Mouse (Mus musculus) liver, embryonic 12.5 days (tissue): ENCODE results near the gene Cog1. TPM values are rescaled to one million over a fixed set of nuclear protein-coding genes. Genes with fewer than 3 reads are reported as not detected.

Experiments
- ATAC-seq: fragments of 200-750 bp; cut with Nextera tagmentation; 2 replicates; pipeline ENCODE4 v1.8.0; 2017; ENCODE audit warnings: moderate number of reproducible peaks, mild to moderate bottlenecking, moderate library complexity
- H3K27ac ChIP-seq: fragments of 300-500 bp; sonication (generic); 2 replicates; pipeline ENCODE4 v1.5.1; 2016; ENCODE audit warnings: mild to moderate bottlenecking
- H3K27me3 ChIP-seq: fragments of 300-500 bp; sonication (generic); replicated peaks from 2 replicates; pipeline ENCODE4 v1.6.1; 2016; ENCODE audit warnings: mild to moderate bottlenecking, moderate library complexity
- H3K36me3 ChIP-seq: fragments of 300-500 bp; sonication (generic); 2 replicates; pipeline ENCODE4 v1.6.1; 2016; ENCODE audit warnings: mild to moderate bottlenecking, moderate library complexity
- H3K4me1 ChIP-seq: fragments of 300-500 bp; sonication (generic); 2 replicates; pipeline ENCODE4 v1.6.1; 2016
- H3K4me2 ChIP-seq: fragments of 300-500 bp; sonication (generic); 2 replicates; pipeline ENCODE4 v1.6.1; 2016; ENCODE audit warnings: mild to moderate bottlenecking, moderate library complexity
- H3K4me3 ChIP-seq: fragments of 300-500 bp; sonication (generic); 2 replicates; pipeline ENCODE4 v1.5.1; 2016; ENCODE audit warnings: mild to moderate bottlenecking, moderate library complexity
- H3K9ac ChIP-seq: fragments of 300-500 bp; sonication (generic); 2 replicates; pipeline ENCODE4 v1.6.1; 2016; ENCODE audit warnings: mild to moderate bottlenecking, moderate library complexity
- H3K9me3 ChIP-seq: fragments of 300-500 bp; sonication (generic); replicated peaks from 2 replicates; pipeline ENCODE4 v1.6.1; 2016; ENCODE audit warnings: mild to moderate bottlenecking, moderate library complexity
- WGBS: fragments of 180-500 bp; shearing (Covaris S2); methylation state at CpG from one replicate; pipeline ENCODE4 v1.1.7; 2016; ENCODE audit not compliant: insufficient replicate concordance; 5-methylcytosine and 5-hydroxymethylcytosine counted together
- polyA plus RNA-seq: library from polyadenylated mRNA; unstranded; fragments of >200 nt; fragmentation: Nextera tagmentation; extraction: Ambion mirVana; gene quantifications from 2 replicates; pipeline ENCODE4 v1.2.1, GENCODE M21; 2016

The Cog1 gene
- polyA plus RNA-seq, 1 experiment from 2014 or later: 21.7 TPM

GRCm38 (mm10) chr11:113618303-113618671 is 30.7 kb upstream of the Cog1 start:
- H3K27me3 ChIP-seq: peaks cover 53% of the 10 kb centered on the region
- no peak for ATAC-seq
- H3K9me3 ChIP-seq: no peaks in the 10 kb centered on the region
- H3K4me2 ChIP-seq: peak overlapping the region; percentile 67
- no peaks in the 10 kb centered on the region for H3K36me3 ChIP-seq
- peak overlapping the region; percentile 49; the same call in 1 of the 2 replicates for H3K4me3 ChIP-seq
- H3K27ac ChIP-seq: 0 out of 2 replicates have a peak overlapping the region, but pooled peaks have one; percentile 36
- no peak overlapping the region for H3K9ac ChIP-seq
- peaks cover 26% of the 10 kb centered on the region for H3K4me1 ChIP-seq
- 24% methylated on average over 4 of the region's 4 CpGs for WGBS

GRCm38 (mm10) chr11:113618672-113619419 is 30.1 kb upstream of the Cog1 start, which contains the start of gene Sstr2:
Gene Sstr2, plus strand, starts transcription at chr11:113619342.
- Histone ChIP-seq H3K4me2 (peak within 1 kb of the TSS; percentile 67), H3K9me3 (no peaks in the 10 kb centered on the region), H3K4me3 (peak within 1 kb of the TSS; percentile 49), H3K4me1 (peaks cover 26% of the 10 kb centered on the region), H3K27me3 (peaks cover 53% of the 10 kb centered on the region), H3K9ac (0 out of 2 replicates have a peak within 1 kb of the TSS, but pooled peaks have one; percentile 8), H3K27ac (no peak within 1 kb of the TSS), H3K36me3 (no peaks in the 10 kb centered on the region)
- peak; percentile 36; the same call in 1 of the 2 replicates for ATAC-seq
- WGBS: 2% methylated on average over 54 of the region's 54 CpGs

GRCm38 (mm10) chr11:113619420-113620080 is 29.4 kb upstream of the Cog1 start:
- H3K4me2 ChIP-seq: peak overlapping the region; percentile 67
- WGBS: 4% methylated on average over 31 of the region's 31 CpGs
- peak overlapping the region; percentile 49 for H3K4me3 ChIP-seq
- no peak for ATAC-seq
- H3K36me3 ChIP-seq: no peaks in the 10 kb centered on the region
- H3K27me3 ChIP-seq: peaks cover 56% of the 10 kb centered on the region
- H3K9me3 ChIP-seq: no peaks in the 10 kb centered on the region
- H3K27ac ChIP-seq: no peak overlapping the region
- H3K9ac ChIP-seq: 0 out of 2 replicates have a peak overlapping the region, but pooled peaks have one; percentile 8
- peaks cover 26% of the 10 kb centered on the region for H3K4me1 ChIP-seq

GRCm38 (mm10) chr11:113621001-113621400 is 28.0 kb upstream of the Cog1 start:
- 26% methylated on average over 2 of the region's 2 CpGs for WGBS
- H3K27me3 ChIP-seq: peaks cover 49% of the 10 kb centered on the region
- no peak overlapping the region for H3K4me2 ChIP-seq
- no peaks in the 10 kb centered on the region for H3K9me3 ChIP-seq
- H3K4me1 ChIP-seq: peaks cover 26% of the 10 kb centered on the region
- no peak for ATAC-seq
- no peak overlapping the region for H3K27ac ChIP-seq
- no peaks in the 10 kb centered on the region for H3K36me3 ChIP-seq
- no peak overlapping the region for H3K4me3 ChIP-seq
- no peak overlapping the region for H3K9ac ChIP-seq

- Histone ChIP-seq H3K4me2 (no peak overlapping the region), H3K27me3 (peaks cover 49% of the 10 kb centered on the region), H3K9me3 (no peaks in the 10 kb centered on the region), H3K9ac (no peak overlapping the region), H3K27ac (no peak overlapping the region), H3K36me3 (no peaks in the 10 kb centered on the region), H3K4me1 (peaks cover 26% of the 10 kb centered on the region), H3K4me3 (no peak overlapping the region)
- 64% methylated on average over 4 of the region's 4 CpGs for WGBS
- no peak for ATAC-seq
Observed at GRCm38 (mm10) chr11:113622028-113622427, 26.9 kb upstream of the Cog1 start.

GRCm38 (mm10) chr11:113625437-113625836 is 23.5 kb upstream of the Cog1 start:
- Histone ChIP-seq H3K9me3 (no peaks in the 10 kb centered on the region), H3K4me1 (0 out of 2 replicates have a peak, but pooled peaks cover 7% of the 10 kb centered on the region), H3K4me3 (no peak overlapping the region), H3K36me3 (no peaks in the 10 kb centered on the region), H3K4me2 (no peak overlapping the region), H3K27ac (no peak overlapping the region), H3K27me3 (peaks cover 20% of the 10 kb centered on the region), H3K9ac (no peak overlapping the region)
- ATAC-seq: no peak
- 76% methylated on average over 18 of the region's 18 CpGs for WGBS

GRCm38 (mm10) chr11:113627785-113628184 is 21.2 kb upstream of the Cog1 start:
- ATAC-seq: no peak
- Histone ChIP-seq H3K9me3 (no peaks in the 10 kb centered on the region), H3K9ac (no peak overlapping the region), H3K4me3 (no peak overlapping the region), H3K36me3 (no peaks in the 10 kb centered on the region), H3K4me1 (0 out of 2 replicates have a peak, but pooled peaks cover 4% of the 10 kb centered on the region), H3K27ac (no peak overlapping the region), H3K27me3 (0 out of 2 replicates have a peak, but pooled peaks cover 3% of the 10 kb centered on the region), H3K4me2 (no peak overlapping the region)
- 39% methylated on average over 4 of the region's 4 CpGs for WGBS

- H3K27me3 ChIP-seq: no peaks in the 10 kb centered on the region
- no peaks in the 10 kb centered on the region for H3K9me3 ChIP-seq
Observed at GRCm38 (mm10) chr11:113630642-113631041, 18.3 kb upstream of the Cog1 start.

GRCm38 (mm10) chr11:113631302-113631701 is 17.7 kb upstream of the Cog1 start:
- H3K9ac ChIP-seq: no peak overlapping the region
- no peaks in the 10 kb centered on the region for H3K9me3 ChIP-seq
- no peak for ATAC-seq
- H3K27ac ChIP-seq: no peak overlapping the region
- WGBS: 72% methylated on average over 8 of the region's 8 CpGs
- H3K4me2 ChIP-seq: no peak overlapping the region
- H3K4me1 ChIP-seq: no peaks in the 10 kb centered on the region
- no peaks in the 10 kb centered on the region for H3K36me3 ChIP-seq
- no peak overlapping the region for H3K4me3 ChIP-seq
- no peaks in the 10 kb centered on the region for H3K27me3 ChIP-seq

More at GRCm38 (mm10) chr11:113630642-113631041, 18.3 kb upstream of the Cog1 start:
- no peak overlapping the region for H3K9ac ChIP-seq
- H3K27ac ChIP-seq: no peak overlapping the region
- H3K4me1 ChIP-seq: no peaks in the 10 kb centered on the region
- H3K36me3 ChIP-seq: no peaks in the 10 kb centered on the region
- no peak overlapping the region for H3K4me3 ChIP-seq
- no peak for ATAC-seq
- H3K4me2 ChIP-seq: no peak overlapping the region
- WGBS: 47% methylated on average over 7 of the region's 7 CpGs

- WGBS: 62% methylated on average over 8 of the region's 8 CpGs
- Histone ChIP-seq H3K9me3 (no peaks in the 10 kb centered on the region), H3K9ac (no peak overlapping the region), H3K4me1 (no peaks in the 10 kb centered on the region), H3K4me3 (no peak overlapping the region), H3K36me3 (no peaks in the 10 kb centered on the region), H3K4me2 (no peak overlapping the region), H3K27me3 (no peaks in the 10 kb centered on the region), H3K27ac (no peak overlapping the region)
- ATAC-seq: peak; percentile 54; the same call in 1 of the 2 replicates
Observed at GRCm38 (mm10) chr11:113631862-113632261, 17.1 kb upstream of the Cog1 start.

- WGBS: 60% methylated on average over 7 of the region's 7 CpGs
- no peak for ATAC-seq
- H3K4me1 ChIP-seq: no peaks in the 10 kb centered on the region
- no peaks in the 10 kb centered on the region for H3K9me3 ChIP-seq
- no peak overlapping the region for H3K4me2 ChIP-seq
- H3K36me3 ChIP-seq: no peaks in the 10 kb centered on the region
- no peak overlapping the region for H3K9ac ChIP-seq
- H3K27ac ChIP-seq: no peak overlapping the region
- no peak overlapping the region for H3K4me3 ChIP-seq
- no peaks in the 10 kb centered on the region for H3K27me3 ChIP-seq
Observed at GRCm38 (mm10) chr11:113632303-113632702, 16.7 kb upstream of the Cog1 start.

GRCm38 (mm10) chr11:113633398-113633797 is 15.6 kb upstream of the Cog1 start:
- no peaks in the 10 kb centered on the region for H3K27me3 ChIP-seq
- no peak overlapping the region for H3K27ac ChIP-seq
- no peak for ATAC-seq
- 75% methylated on average over 5 of the region's 5 CpGs for WGBS
- H3K4me1 ChIP-seq: no peaks in the 10 kb centered on the region
- no peaks in the 10 kb centered on the region for H3K36me3 ChIP-seq
- H3K4me2 ChIP-seq: no peak overlapping the region
- H3K9ac ChIP-seq: no peak overlapping the region
- H3K4me3 ChIP-seq: no peak overlapping the region
- H3K9me3 ChIP-seq: no peaks in the 10 kb centered on the region
